Mouse (Mus musculus) NIH3T3 (cell line): ENCODE data around the gene Wdr83.

Source experiments
- DNase-seq: peaks from one replicate; pipeline ENCODE4 v3.0.0-alpha.2; 2012; ENCODE audit warnings: low read depth

Wdr83 gene

GRCm38 (mm10) chr8:85076993-85077392, 4.1 kb downstream of the Wdr83 start:
- DNase-seq: peak; percentile 93

GRCm38 (mm10) chr8:85076001-85076400, 5.1 kb downstream of the Wdr83 start:
- DNase-seq: peak; percentile 74

GRCm38 (mm10) chr8:85074617-85075016, 6.5 kb downstream of the Wdr83 start:
- DNase-seq: no peak

- DNase-seq: no peak
These were observed 6.9 kb downstream of the Wdr83 start for GRCm38 (mm10) chr8:85074167-85074566.

GRCm38 (mm10) chr8:85073041-85073612, 8.0 kb downstream of the Wdr83 start:
- DNase-seq: no peak

GRCm38 (mm10) chr8:85072364-85072929, 8.7 kb downstream of the Wdr83 start:
- DNase-seq: peak; percentile 63

GRCm38 (mm10) chr8:85071514-85072281, 9.4 kb downstream of the Wdr83 start, which contains the start of gene Dhps:
TSS of gene Dhps (plus strand) at chr8:85071757.
- peak; percentile 95 for DNase-seq

GRCm38 (mm10) chr8:85071041-85071440, 10.1 kb downstream of the Wdr83 start:
- peak; percentile 62 for DNase-seq

- no peak for DNase-seq
These were observed 13.1 kb downstream of the Wdr83 start, which contains the start of gene Gm5741 for GRCm38 (mm10) chr8:85067982-85068381. TSS of gene Gm5741 (minus strand) at chr8:85067982.

- no peak for DNase-seq
These were observed 14.0 kb downstream of the Wdr83 start for GRCm38 (mm10) chr8:85067155-85067554.

GRCm38 (mm10) chr8:85065213-85065612, 15.9 kb downstream of the Wdr83 start:
- DNase-seq: peak; percentile 28

GRCm38 (mm10) chr8:85062603-85063002, 18.5 kb downstream of the Wdr83 start:
- no peak for DNase-seq

GRCm38 (mm10) chr8:85059879-85060616, 21.1 kb downstream of the Wdr83 start, which contains the start of gene Fbxw9:
TSS of gene Fbxw9 (plus strand) at chr8:85060055.
- peak; percentile 94 for DNase-seq

- no peak for DNase-seq
These were observed 23.7 kb downstream of the Wdr83 start for GRCm38 (mm10) chr8:85057367-85057766.

- DNase-seq: no peak
These were observed 37.5 kb downstream of the Wdr83 start for GRCm38 (mm10) chr8:85043619-85044018.

GRCm38 (mm10) chr8:85037681-85038531, 43.2 kb downstream of the Wdr83 start:
- DNase-seq: peak; percentile 64

- no peak for DNase-seq
These were observed 43.8 kb downstream of the Wdr83 start for GRCm38 (mm10) chr8:85037366-85037680.

- DNase-seq: peak; percentile 97
These were observed 44.3 kb downstream of the Wdr83 start, which contains the start of gene Tnpo2 for GRCm38 (mm10) chr8:85036718-85037365. TSS of gene Tnpo2 (plus strand) at chr8:85036915.

- DNase-seq: no peak
These were observed 44.8 kb downstream of the Wdr83 start for GRCm38 (mm10) chr8:85036381-85036717.

GRCm38 (mm10) chr8:85035728-85036310, 45.3 kb downstream of the Wdr83 start:
- DNase-seq: peak; percentile 67
